Mouse (Mus musculus): ENCODE data around the gene Bmpr2. TPM values are rescaled to one million over a fixed set of nuclear protein-coding genes. Genes with fewer than 3 reads are reported as not detected.

The Bmpr2 gene
- polyA plus RNA-seq, 1 experiment from 2014 or later: 17.2 TPM

DNA sequence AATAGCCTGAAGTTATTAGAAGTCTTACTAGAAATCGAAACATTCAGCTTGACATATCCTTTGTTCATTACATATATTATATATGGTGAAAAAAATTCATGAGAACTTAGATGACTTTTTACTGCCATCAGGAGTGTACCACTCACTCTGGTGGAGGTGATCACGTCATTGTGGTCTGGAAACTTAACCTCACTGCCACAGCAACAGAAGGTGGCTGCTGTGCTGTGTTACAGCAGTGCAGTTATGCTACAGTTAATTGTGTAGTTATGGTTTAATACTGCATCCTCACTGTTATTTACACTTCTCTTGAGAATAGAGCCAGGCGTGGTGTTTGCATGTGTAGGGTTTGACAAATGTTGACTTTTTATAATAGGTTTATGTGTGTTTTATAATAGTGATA is 154.2 kb downstream of the Bmpr2 start:
- no peaks in the 10 kb centered on the region for H3K9me3 ChIP-seq (ENCODE audit: control insufficient read depth, low read depth, low read length)
- H3K4me2 ChIP-seq (replicated peaks; ENCODE audit: low read depth, low read length): no peak overlapping the region
- no peak overlapping the region for H3K4me3 ChIP-seq (ENCODE audit: low read depth, low read length)
- H3K4me1 ChIP-seq (ENCODE audit: control insufficient read depth, insufficient read depth, low read length): peaks cover 14% of the 10 kb centered on the region; the same call in 1 of the 2 replicates
- ATAC-seq (ENCODE audit: insufficient number of reproducible peaks, insufficient read depth, low FRiP score, low read depth): no peak
- 69% methylated on average over 3 of the region's 3 CpGs for WGBS
- no peaks in the 10 kb centered on the region for H3K36me3 ChIP-seq (ENCODE audit: control insufficient read depth, insufficient read depth, low read length)
- H3K27ac ChIP-seq (ENCODE audit: low read length): no peak overlapping the region
- H3K9ac ChIP-seq (replicated peaks; ENCODE audit: low read depth, low read length): no peak overlapping the region
- no peaks in the 10 kb centered on the region for H3K27me3 ChIP-seq (ENCODE audit: control insufficient read depth, insufficient read depth, low read length)

DNA sequence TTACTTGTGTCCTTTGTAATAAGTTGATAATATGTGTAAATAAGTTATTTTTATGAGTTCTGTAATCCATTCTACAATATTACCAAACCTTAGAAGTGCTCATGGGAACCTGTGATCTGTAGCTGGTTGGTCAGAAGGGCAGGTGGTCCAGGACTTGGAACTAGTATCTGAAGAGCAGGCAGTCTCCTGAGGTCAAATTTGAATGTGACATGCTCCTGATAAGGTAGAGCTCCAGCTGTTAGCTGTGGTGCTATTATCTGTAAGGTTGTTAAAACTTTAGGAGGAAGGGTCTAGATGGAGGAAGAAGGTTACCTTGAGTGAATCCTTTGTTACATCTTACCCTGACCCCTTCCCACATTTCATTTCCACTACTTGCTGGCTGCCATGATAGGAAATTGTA is 154.9 kb downstream of the Bmpr2 start:
- no peaks in the 10 kb centered on the region for H3K36me3 ChIP-seq (ENCODE audit: control insufficient read depth, insufficient read depth, low read length)

DNA sequence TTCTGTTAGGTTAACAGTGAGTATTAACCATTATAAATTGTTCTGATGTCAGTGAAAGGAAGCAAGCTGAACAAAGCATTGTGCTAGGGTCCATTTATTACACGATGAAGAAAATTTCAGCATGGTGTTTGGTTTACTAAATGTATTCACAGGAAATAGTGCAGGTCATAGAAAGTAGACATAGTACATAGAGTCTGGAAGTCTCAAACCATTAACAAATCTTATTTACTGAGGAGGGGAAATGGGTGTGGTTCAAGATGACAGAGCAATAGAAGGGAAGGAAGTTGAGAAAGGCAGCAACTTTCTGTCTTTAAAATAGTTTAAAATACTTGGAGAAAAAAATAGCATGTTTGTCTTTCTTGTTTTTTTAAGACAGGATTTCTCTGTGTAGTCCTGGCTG is 160.0 kb downstream of the Bmpr2 start:
- 46% methylated on average over 1 of the region's 1 CpGs for WGBS
- no peaks in the 10 kb centered on the region for H3K4me1 ChIP-seq (ENCODE audit: control insufficient read depth, insufficient read depth, low read length)
- no peaks in the 10 kb centered on the region for H3K36me3 ChIP-seq (ENCODE audit: control insufficient read depth, insufficient read depth, low read length)
- H3K27me3 ChIP-seq (ENCODE audit: control insufficient read depth, insufficient read depth, low read length): no peaks in the 10 kb centered on the region
- no peak overlapping the region for H3K4me2 ChIP-seq (replicated peaks; ENCODE audit: low read depth, low read length)
- no peak overlapping the region for H3K4me3 ChIP-seq (ENCODE audit: low read depth, low read length)
- H3K9me3 ChIP-seq (ENCODE audit: control insufficient read depth, low read depth, low read length): no peaks in the 10 kb centered on the region
- ATAC-seq (ENCODE audit: insufficient number of reproducible peaks, insufficient read depth, low FRiP score, low read depth): no peak
- no peak overlapping the region for H3K9ac ChIP-seq (replicated peaks; ENCODE audit: low read depth, low read length)
- H3K27ac ChIP-seq (ENCODE audit: low read length): no peak overlapping the region

More for the DNA sequence above, 154.9 kb downstream of the Bmpr2 start:
- no peaks in the 10 kb centered on the region for H3K27me3 ChIP-seq (ENCODE audit: control insufficient read depth, insufficient read depth, low read length)
- H3K4me2 ChIP-seq (replicated peaks; ENCODE audit: low read depth, low read length): no peak overlapping the region
- H3K27ac ChIP-seq (ENCODE audit: low read length): no peak overlapping the region
- no peaks in the 10 kb centered on the region for H3K9me3 ChIP-seq (ENCODE audit: control insufficient read depth, low read depth, low read length)
- peaks cover 14% of the 10 kb centered on the region; the same call in 1 of the 2 replicates for H3K4me1 ChIP-seq (ENCODE audit: control insufficient read depth, insufficient read depth, low read length)
- H3K4me3 ChIP-seq (ENCODE audit: low read depth, low read length): no peak overlapping the region
- H3K9ac ChIP-seq (replicated peaks; ENCODE audit: low read depth, low read length): no peak overlapping the region
- no peak for ATAC-seq (ENCODE audit: insufficient number of reproducible peaks, insufficient read depth, low FRiP score, low read depth)

DNA sequence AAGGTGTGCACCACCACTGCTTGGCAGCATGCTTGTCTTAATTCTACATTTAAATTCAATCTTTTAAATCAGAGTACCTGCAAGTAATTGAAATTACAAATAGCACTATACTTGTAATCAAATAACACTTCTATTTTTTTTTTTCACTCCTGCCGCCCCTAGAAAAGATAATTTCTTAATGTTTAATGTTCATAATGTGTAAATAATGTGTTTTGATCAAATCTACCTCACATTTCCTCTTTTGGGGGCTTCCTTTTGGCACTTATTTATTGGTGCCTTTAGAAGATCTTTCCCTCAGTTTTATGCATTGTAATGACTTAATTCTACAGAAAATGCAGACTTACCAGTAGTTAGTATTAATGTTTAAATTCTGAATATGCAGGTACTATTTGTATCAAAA is 160.5 kb downstream of the Bmpr2 start:
- no peak for ATAC-seq (ENCODE audit: insufficient number of reproducible peaks, insufficient read depth, low FRiP score, low read depth)
- H3K4me2 ChIP-seq (replicated peaks; ENCODE audit: low read depth, low read length): no peak overlapping the region
- H3K4me3 ChIP-seq (ENCODE audit: low read depth, low read length): no peak overlapping the region
- H3K27ac ChIP-seq (ENCODE audit: low read length): no peak overlapping the region
- H3K36me3 ChIP-seq (ENCODE audit: control insufficient read depth, insufficient read depth, low read length): no peaks in the 10 kb centered on the region
- no peaks in the 10 kb centered on the region for H3K27me3 ChIP-seq (ENCODE audit: control insufficient read depth, insufficient read depth, low read length)
- H3K9me3 ChIP-seq (ENCODE audit: control insufficient read depth, low read depth, low read length): no peaks in the 10 kb centered on the region
- no peak overlapping the region for H3K9ac ChIP-seq (replicated peaks; ENCODE audit: low read depth, low read length)
- WGBS: 81% methylated on average over 1 of the region's 1 CpGs
- no peaks in the 10 kb centered on the region for H3K4me1 ChIP-seq (ENCODE audit: control insufficient read depth, insufficient read depth, low read length)

DNA sequence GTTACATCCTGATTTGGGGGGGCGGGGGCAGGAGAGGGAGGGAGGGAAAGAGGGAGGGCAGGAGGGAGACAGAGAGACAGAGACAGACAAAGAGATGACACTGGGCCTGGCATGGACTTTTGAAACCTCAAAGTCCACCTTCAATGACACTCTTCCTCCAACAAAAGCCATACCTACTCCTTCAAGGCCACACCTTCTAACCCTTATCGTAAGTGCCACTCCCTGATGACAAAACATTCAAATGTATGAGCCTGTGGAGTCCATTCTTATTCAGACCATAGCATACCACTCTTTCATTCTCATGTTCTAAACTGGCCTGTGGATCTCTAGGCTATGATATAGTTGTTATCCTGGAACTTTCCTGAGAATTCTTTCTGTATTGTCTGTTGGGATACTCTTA is 161.2 kb downstream of the Bmpr2 start:
- ATAC-seq (ENCODE audit: insufficient number of reproducible peaks, insufficient read depth, low FRiP score, low read depth): no peak
- WGBS: 89% methylated on average over 2 of the region's 2 CpGs
- Histone ChIP-seq H3K4me3 (ENCODE audit: low read depth, low read length) (no peak overlapping the region), H3K4me2 (replicated peaks; ENCODE audit: low read depth, low read length) (no peak overlapping the region), H3K9ac (replicated peaks; ENCODE audit: low read depth, low read length) (no peak overlapping the region), H3K9me3 (ENCODE audit: control insufficient read depth, low read depth, low read length) (no peaks in the 10 kb centered on the region), H3K27me3 (ENCODE audit: control insufficient read depth, insufficient read depth, low read length) (no peaks in the 10 kb centered on the region), H3K36me3 (ENCODE audit: control insufficient read depth, insufficient read depth, low read length) (no peaks in the 10 kb centered on the region), H3K27ac (ENCODE audit: low read length) (no peak overlapping the region), H3K4me1 (ENCODE audit: control insufficient read depth, insufficient read depth, low read length) (no peaks in the 10 kb centered on the region)

DNA sequence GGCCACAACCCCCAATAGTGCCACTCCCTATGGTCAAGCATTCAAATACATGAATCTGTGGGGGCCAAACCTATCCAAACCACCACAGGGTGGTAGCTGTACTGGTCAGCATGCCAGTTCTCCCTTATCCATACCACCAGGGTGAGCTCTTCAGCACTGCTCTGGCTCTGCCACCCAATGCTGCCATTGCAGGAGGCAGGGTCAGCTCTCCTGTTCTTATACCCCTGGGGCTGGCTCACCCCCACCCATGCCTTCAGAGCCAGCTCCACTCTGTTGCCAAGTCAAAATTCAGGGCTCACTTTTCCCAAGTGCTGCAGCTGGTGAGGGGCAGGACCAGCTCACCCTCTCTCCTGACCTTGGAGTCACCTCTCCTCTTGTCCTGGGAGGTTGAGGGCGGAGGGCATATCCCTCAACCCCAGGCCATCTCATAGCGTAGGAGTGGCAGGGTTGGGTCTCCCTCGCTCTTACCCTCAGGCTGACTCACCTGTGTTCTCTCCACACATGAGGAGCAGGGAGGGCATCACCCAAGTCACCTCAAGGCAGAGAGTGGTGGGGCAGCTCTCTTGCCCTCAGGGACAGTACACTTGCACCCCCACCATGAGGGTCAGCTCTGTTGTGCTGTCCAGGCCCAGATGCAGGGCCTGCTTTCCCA is 162.9 kb downstream of the Bmpr2 start:
- Histone ChIP-seq H3K9ac (replicated peaks; ENCODE audit: low read depth, low read length) (no peak overlapping the region), H3K27me3 (ENCODE audit: control insufficient read depth, insufficient read depth, low read length) (no peaks in the 10 kb centered on the region), H3K4me3 (ENCODE audit: low read depth, low read length) (no peak overlapping the region), H3K9me3 (ENCODE audit: control insufficient read depth, low read depth, low read length) (no peaks in the 10 kb centered on the region), H3K36me3 (ENCODE audit: control insufficient read depth, insufficient read depth, low read length) (no peaks in the 10 kb centered on the region), H3K27ac (ENCODE audit: low read length) (no peak overlapping the region), H3K4me1 (ENCODE audit: control insufficient read depth, insufficient read depth, low read length) (no peaks in the 10 kb centered on the region), H3K4me2 (replicated peaks; ENCODE audit: low read depth, low read length) (no peak overlapping the region)
- no peak; the same call in 1 of the 2 replicates for ATAC-seq (ENCODE audit: insufficient number of reproducible peaks, insufficient read depth, low FRiP score, low read depth)
- WGBS: 86% methylated on average over 3 of the region's 3 CpGs

DNA sequence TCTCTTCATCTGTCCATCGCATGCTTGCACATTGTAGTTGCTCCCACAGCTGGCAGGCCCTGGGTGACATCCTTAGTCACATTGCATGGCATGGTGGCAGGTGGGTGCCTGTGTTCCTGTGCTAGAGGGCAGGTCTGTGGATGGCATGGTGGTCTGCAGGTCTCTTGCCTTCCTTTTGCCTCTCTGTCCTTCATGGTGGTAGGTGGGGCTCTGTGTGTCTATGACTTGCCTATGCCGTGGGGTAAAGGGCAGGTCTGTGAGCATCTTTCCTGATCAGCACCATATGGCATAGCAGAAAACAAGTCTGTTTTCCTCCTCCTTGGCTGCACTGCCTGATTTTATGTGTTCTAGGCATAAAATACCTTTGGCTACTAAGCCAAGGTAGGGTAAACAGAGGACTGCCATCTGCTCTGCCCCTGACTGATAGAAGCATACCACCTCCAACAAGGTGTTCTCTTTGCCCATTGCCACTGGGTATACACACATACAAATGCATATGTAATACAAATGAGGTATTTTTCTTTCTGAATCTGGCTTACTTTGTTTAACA is 164.0 kb downstream of the Bmpr2 start:
- H3K27me3 ChIP-seq (ENCODE audit: control insufficient read depth, insufficient read depth, low read length): no peaks in the 10 kb centered on the region
- no peaks in the 10 kb centered on the region for H3K9me3 ChIP-seq (ENCODE audit: control insufficient read depth, low read depth, low read length)
- H3K4me2 ChIP-seq (replicated peaks; ENCODE audit: low read depth, low read length): no peak overlapping the region
- H3K9ac ChIP-seq (replicated peaks; ENCODE audit: low read depth, low read length): no peak overlapping the region
- H3K36me3 ChIP-seq (ENCODE audit: control insufficient read depth, insufficient read depth, low read length): no peaks in the 10 kb centered on the region
- 96% methylated on average over 2 of the region's 2 CpGs for WGBS
- ATAC-seq (ENCODE audit: insufficient number of reproducible peaks, insufficient read depth, low FRiP score, low read depth): no peak
- H3K4me3 ChIP-seq (ENCODE audit: low read depth, low read length): no peak overlapping the region
- no peak overlapping the region for H3K27ac ChIP-seq (ENCODE audit: low read length)
- H3K4me1 ChIP-seq (ENCODE audit: control insufficient read depth, insufficient read depth, low read length): no peaks in the 10 kb centered on the region
